Mouse (Mus musculus): Measurements from ENCODE around the gene Zc3h12c. TPM values are rescaled to one million over a fixed set of nuclear protein-coding genes. Genes with fewer than 3 reads are reported as not detected.

Zc3h12c gene
- polyA plus RNA-seq, 1 experiment from 2014 or later: 8.1 TPM

GRCm38 (mm10) chr9:52155417-52155816 is 13.0 kb downstream of the Zc3h12c start:
- H3K27me3 ChIP-seq (ENCODE audit: control insufficient read depth, insufficient read depth, low read length): no peaks in the 10 kb centered on the region
- H3K4me3 ChIP-seq (ENCODE audit: low read depth, low read length): no peak overlapping the region
- H3K36me3 ChIP-seq (ENCODE audit: control insufficient read depth, insufficient read depth, low read length): no peaks in the 10 kb centered on the region
- 85% methylated on average over 4 of the region's 4 CpGs for WGBS
- no peak overlapping the region for H3K27ac ChIP-seq (ENCODE audit: low read depth, low read length)
- H3K4me1 ChIP-seq (ENCODE audit: control insufficient read depth, insufficient read depth, low read length): peaks cover 17% of the 10 kb centered on the region
- ATAC-seq (ENCODE audit: low read depth): no peak
- no peaks in the 10 kb centered on the region for H3K9me3 ChIP-seq (ENCODE audit: control insufficient read depth, low read length)
- no peak overlapping the region for H3K4me2 ChIP-seq (ENCODE audit: low read depth, low read length)
- H3K9ac ChIP-seq (replicated peaks; ENCODE audit: low read depth, low read length): no peak overlapping the region

DNA sequence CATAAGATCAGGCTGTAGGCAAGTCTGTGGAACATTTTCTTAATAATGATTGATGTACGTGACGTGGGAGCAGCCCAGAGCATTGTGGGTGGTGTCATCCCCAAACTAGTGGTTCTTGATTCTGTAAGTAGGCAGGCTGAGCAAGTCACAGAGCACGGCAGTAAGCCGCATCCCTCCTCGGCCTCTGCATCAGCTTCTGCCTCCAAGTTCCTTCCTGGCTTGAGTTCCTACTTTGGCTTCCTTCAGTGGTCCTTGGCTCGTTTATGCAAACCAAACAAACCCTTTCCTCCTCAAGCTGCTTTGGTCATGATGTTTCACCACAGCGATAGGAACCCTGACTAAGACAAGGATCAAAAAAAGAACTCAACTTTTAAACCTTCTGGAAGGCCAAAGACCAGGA is 14.1 kb downstream of the Zc3h12c start:
- H3K4me1 ChIP-seq (ENCODE audit: control insufficient read depth, insufficient read depth, low read length): peaks cover 19% of the 10 kb centered on the region
- 53% methylated on average over 7 of the region's 7 CpGs for WGBS
- no peak overlapping the region for H3K4me2 ChIP-seq (ENCODE audit: low read depth, low read length)
- H3K36me3 ChIP-seq (ENCODE audit: control insufficient read depth, insufficient read depth, low read length): no peaks in the 10 kb centered on the region
- H3K9me3 ChIP-seq (ENCODE audit: control insufficient read depth, low read length): no peaks in the 10 kb centered on the region
- no peak for ATAC-seq (ENCODE audit: low read depth)
- H3K27me3 ChIP-seq (ENCODE audit: control insufficient read depth, insufficient read depth, low read length): no peaks in the 10 kb centered on the region
- H3K4me3 ChIP-seq (ENCODE audit: low read depth, low read length): no peak overlapping the region
- no peak overlapping the region for H3K27ac ChIP-seq (ENCODE audit: low read depth, low read length)
- H3K9ac ChIP-seq (replicated peaks; ENCODE audit: low read depth, low read length): no peak overlapping the region

DNA sequence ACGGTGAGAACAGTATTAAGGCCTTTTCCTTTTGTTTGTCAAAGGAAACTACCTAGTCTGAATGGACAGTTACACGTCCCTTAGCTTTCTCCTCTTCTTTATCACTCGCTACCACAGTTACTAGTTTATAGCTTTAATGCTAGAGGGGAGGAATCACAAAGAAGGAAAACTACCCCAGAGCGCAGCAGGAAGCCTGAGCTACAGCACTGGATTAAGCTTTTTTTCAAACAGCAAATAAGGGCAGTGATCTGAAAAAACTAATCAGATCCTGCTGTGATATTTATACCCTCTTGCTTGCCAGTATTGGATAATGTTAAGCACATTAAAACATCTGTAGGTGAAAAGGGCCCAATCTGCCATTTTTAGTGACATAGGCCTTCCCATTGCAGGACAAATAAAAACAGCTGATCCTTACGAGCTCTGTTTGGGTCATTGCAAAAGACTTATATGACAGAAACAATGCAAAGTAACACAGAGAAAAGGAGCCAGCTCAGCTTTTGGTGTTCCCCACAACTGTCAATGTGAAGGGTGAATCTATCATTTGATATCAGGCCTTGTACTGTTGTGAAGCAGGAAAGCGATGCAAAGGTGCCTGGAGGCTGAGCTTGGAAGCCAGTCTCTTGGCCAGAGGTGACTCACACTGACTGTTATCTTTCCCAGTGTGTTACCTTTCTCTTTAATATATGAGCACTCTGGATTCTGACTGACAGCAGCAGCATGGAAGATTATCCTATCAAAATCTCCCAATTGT is 16.1 kb downstream of the Zc3h12c start:
- H3K4me1 ChIP-seq (ENCODE audit: control insufficient read depth, insufficient read depth, low read length): peaks cover 30% of the 10 kb centered on the region
- H3K4me3 ChIP-seq (ENCODE audit: low read depth, low read length): no peak overlapping the region
- H3K4me2 ChIP-seq (ENCODE audit: low read depth, low read length): no peak overlapping the region; the same call in 1 of the 2 replicates
- peak overlapping the region; percentile 73 for H3K27ac ChIP-seq (ENCODE audit: low read depth, low read length)
- H3K9me3 ChIP-seq (ENCODE audit: control insufficient read depth, low read length): no peaks in the 10 kb centered on the region
- 38% methylated on average over 6 of the region's 6 CpGs for WGBS
- H3K9ac ChIP-seq (replicated peaks; ENCODE audit: low read depth, low read length): no peak overlapping the region
- H3K27me3 ChIP-seq (ENCODE audit: control insufficient read depth, insufficient read depth, low read length): no peaks in the 10 kb centered on the region
- no peak for ATAC-seq (ENCODE audit: low read depth)
- no peaks in the 10 kb centered on the region for H3K36me3 ChIP-seq (ENCODE audit: control insufficient read depth, insufficient read depth, low read length)

DNA sequence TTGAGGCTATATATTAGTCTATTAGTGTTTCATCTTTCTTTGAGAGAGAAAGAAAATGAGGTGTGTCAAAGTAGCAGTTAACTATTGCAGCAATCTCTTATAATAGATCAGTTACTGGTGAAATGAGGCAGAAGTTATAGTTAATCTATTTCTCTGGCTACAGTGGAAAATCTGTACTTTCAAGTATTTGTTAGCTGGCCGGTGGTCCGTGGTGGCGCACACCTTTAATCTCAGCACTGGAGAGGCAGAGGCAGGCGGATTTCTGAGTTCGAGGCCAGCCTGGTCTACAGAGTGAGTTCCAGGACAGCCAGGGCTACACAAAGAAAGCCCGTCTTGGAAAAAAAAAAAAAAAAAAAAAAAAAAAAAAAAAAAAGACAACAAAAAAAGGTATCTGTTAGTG is 18.6 kb downstream of the Zc3h12c start:
- Histone ChIP-seq H3K27ac (ENCODE audit: low read depth, low read length) (no peak overlapping the region), H3K36me3 (ENCODE audit: control insufficient read depth, insufficient read depth, low read length) (no peaks in the 10 kb centered on the region), H3K9me3 (ENCODE audit: control insufficient read depth, low read length) (no peaks in the 10 kb centered on the region), H3K4me2 (ENCODE audit: low read depth, low read length) (no peak overlapping the region), H3K9ac (replicated peaks; ENCODE audit: low read depth, low read length) (no peak overlapping the region), H3K4me3 (ENCODE audit: low read depth, low read length) (no peak overlapping the region), H3K4me1 (ENCODE audit: control insufficient read depth, insufficient read depth, low read length) (peaks cover 36% of the 10 kb centered on the region), H3K27me3 (ENCODE audit: control insufficient read depth, insufficient read depth, low read length) (no peaks in the 10 kb centered on the region)
- no peak for ATAC-seq (ENCODE audit: low read depth)
- WGBS: 45% methylated on average over 6 of the region's 6 CpGs

DNA sequence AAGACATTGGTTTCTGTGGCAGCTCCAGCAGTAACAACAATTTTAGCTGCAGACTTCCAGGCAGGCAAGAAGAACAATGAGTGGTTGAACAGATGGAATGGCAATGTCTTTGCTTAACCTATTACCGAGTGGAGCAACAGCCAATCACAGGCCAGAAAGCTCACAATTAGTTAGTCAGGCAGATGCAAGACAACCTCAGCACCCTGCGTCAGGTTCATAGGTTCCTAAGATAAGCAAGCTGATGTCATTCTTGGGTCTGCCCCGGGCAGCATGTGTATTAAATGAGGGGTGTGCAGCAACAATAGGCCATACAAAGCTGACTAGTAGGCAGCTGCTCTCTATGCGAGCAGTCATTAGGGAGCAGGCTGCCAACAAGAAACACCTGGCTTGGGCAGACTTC is 19.1 kb downstream of the Zc3h12c start:
- peak; percentile 71 for ATAC-seq (ENCODE audit: low read depth)
- Histone ChIP-seq H3K27ac (ENCODE audit: low read depth, low read length) (peak overlapping the region; percentile 55; the same call in 1 of the 2 replicates), H3K9ac (replicated peaks; ENCODE audit: low read depth, low read length) (no peak overlapping the region; the same call in 1 of the 2 replicates), H3K4me2 (ENCODE audit: low read depth, low read length) (peak overlapping the region; percentile 37), H3K4me3 (ENCODE audit: low read depth, low read length) (peak overlapping the region; percentile 28), H3K4me1 (ENCODE audit: control insufficient read depth, insufficient read depth, low read length) (peaks cover 35% of the 10 kb centered on the region), H3K27me3 (ENCODE audit: control insufficient read depth, insufficient read depth, low read length) (no peaks in the 10 kb centered on the region), H3K36me3 (ENCODE audit: control insufficient read depth, insufficient read depth, low read length) (no peaks in the 10 kb centered on the region), H3K9me3 (ENCODE audit: control insufficient read depth, low read length) (no peaks in the 10 kb centered on the region)
- WGBS: 5% methylated on average over 4 of the region's 4 CpGs

DNA sequence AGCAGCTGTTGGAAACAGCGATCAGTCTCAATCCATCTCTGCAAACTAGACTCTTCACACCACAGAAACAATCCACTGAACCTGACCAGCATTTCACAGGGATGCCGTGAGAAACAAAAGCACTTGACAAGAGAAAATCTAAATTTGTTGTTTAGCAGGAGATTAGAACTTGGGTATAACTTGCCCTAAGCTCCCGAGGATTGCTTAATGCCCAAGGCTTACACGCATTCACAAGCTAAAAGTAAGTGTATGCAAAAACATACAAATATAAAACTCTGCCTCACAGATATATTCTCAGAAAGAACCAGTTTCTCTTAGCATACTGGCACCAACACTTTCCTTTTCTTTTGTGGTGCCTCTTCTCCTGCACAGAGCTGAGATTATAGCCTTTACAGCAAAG is 19.5 kb downstream of the Zc3h12c start:
- peaks cover 31% of the 10 kb centered on the region for H3K4me1 ChIP-seq (ENCODE audit: control insufficient read depth, insufficient read depth, low read length)
- 39% methylated on average over 4 of the region's 4 CpGs for WGBS
- ATAC-seq (ENCODE audit: low read depth): no peak

DNA sequence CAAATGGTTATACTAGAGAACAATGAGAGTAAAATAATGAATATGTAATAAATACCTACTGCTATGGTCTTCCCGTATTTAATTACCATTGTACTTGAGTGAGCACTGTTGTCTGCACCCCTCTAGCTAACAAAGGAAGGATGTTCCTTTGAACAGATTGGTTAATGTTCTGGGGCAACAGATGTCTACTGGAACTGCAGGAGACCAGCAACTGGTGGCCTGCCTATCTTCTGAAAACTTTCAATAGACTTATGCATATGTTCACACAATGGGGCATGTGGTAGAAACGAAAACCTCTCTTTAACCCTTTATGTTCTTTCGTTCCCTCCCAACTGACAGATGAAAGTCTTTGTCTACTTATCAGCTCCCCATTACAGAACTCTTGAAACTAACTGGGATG is 20.1 kb downstream of the Zc3h12c start:
- no peaks in the 10 kb centered on the region for H3K27me3 ChIP-seq (ENCODE audit: control insufficient read depth, insufficient read depth, low read length)
- 16% methylated on average over 3 of the region's 3 CpGs for WGBS
- no peak for ATAC-seq (ENCODE audit: low read depth)
- H3K4me3 ChIP-seq (ENCODE audit: low read depth, low read length): peak overlapping the region; percentile 28
- no peak overlapping the region; the same call in 1 of the 2 replicates for H3K27ac ChIP-seq (ENCODE audit: low read depth, low read length)
- H3K9ac ChIP-seq (replicated peaks; ENCODE audit: low read depth, low read length): peak overlapping the region; percentile 25; the same call in 1 of the 2 replicates
- no peaks in the 10 kb centered on the region for H3K9me3 ChIP-seq (ENCODE audit: control insufficient read depth, low read length)
- no peaks in the 10 kb centered on the region for H3K36me3 ChIP-seq (ENCODE audit: control insufficient read depth, insufficient read depth, low read length)
- H3K4me1 ChIP-seq (ENCODE audit: control insufficient read depth, insufficient read depth, low read length): peaks cover 31% of the 10 kb centered on the region
- peak overlapping the region; percentile 37 for H3K4me2 ChIP-seq (ENCODE audit: low read depth, low read length)

More for the DNA sequence above, 19.5 kb downstream of the Zc3h12c start:
- Histone ChIP-seq H3K4me3 (ENCODE audit: low read depth, low read length) (peak overlapping the region; percentile 28), H3K4me2 (ENCODE audit: low read depth, low read length) (peak overlapping the region; percentile 37), H3K27ac (ENCODE audit: low read depth, low read length) (peak overlapping the region; percentile 71; the same call in 1 of the 2 replicates), H3K27me3 (ENCODE audit: control insufficient read depth, insufficient read depth, low read length) (no peaks in the 10 kb centered on the region), H3K9me3 (ENCODE audit: control insufficient read depth, low read length) (no peaks in the 10 kb centered on the region), H3K36me3 (ENCODE audit: control insufficient read depth, insufficient read depth, low read length) (no peaks in the 10 kb centered on the region), H3K9ac (replicated peaks; ENCODE audit: low read depth, low read length) (peak overlapping the region; percentile 25; the same call in 1 of the 2 replicates)

DNA sequence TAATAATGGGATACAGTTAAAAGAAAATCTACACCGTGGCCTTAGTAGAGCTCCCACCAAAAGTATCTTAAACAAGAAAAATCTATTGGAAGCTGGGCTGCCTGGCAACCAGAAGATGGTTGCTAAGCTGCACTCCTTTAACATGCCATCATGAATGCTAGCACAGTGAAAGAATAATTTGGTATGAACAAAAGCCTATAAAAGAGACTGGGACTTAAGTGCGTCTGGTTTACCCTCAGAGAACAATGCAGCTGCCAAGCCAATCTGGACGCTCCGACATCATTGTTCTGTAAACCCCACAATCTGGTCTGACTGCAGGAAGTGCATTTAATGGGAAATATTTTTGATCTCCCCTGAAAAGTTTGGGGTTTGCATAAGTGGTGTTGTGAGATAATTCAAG is 22.1 kb downstream of the Zc3h12c start:
- Histone ChIP-seq H3K4me1 (ENCODE audit: control insufficient read depth, insufficient read depth, low read length) (peaks cover 20% of the 10 kb centered on the region), H3K27ac (ENCODE audit: low read depth, low read length) (peak overlapping the region; percentile 12; the same call in 1 of the 2 replicates), H3K4me2 (ENCODE audit: low read depth, low read length) (peak overlapping the region; percentile 30), H3K36me3 (ENCODE audit: control insufficient read depth, insufficient read depth, low read length) (no peaks in the 10 kb centered on the region), H3K4me3 (ENCODE audit: low read depth, low read length) (peak overlapping the region; percentile 7; the same call in 1 of the 2 replicates), H3K9ac (replicated peaks; ENCODE audit: low read depth, low read length) (no peak overlapping the region), H3K9me3 (ENCODE audit: control insufficient read depth, low read length) (no peaks in the 10 kb centered on the region), H3K27me3 (ENCODE audit: control insufficient read depth, insufficient read depth, low read length) (no peaks in the 10 kb centered on the region)
- peak; percentile 51; the same call in 1 of the 2 replicates for ATAC-seq (ENCODE audit: low read depth)
- WGBS: 9% methylated on average over 4 of the region's 4 CpGs

GRCm38 (mm10) chr9:52132771-52133170 is 35.6 kb downstream of the Zc3h12c start:
- Histone ChIP-seq H3K9ac (replicated peaks; ENCODE audit: low read depth, low read length) (no peak overlapping the region), H3K27ac (ENCODE audit: low read depth, low read length) (no peak overlapping the region), H3K9me3 (ENCODE audit: control insufficient read depth, low read length) (no peaks in the 10 kb centered on the region), H3K4me2 (ENCODE audit: low read depth, low read length) (no peak overlapping the region), H3K27me3 (ENCODE audit: control insufficient read depth, insufficient read depth, low read length) (no peaks in the 10 kb centered on the region), H3K4me3 (ENCODE audit: low read depth, low read length) (no peak overlapping the region), H3K4me1 (ENCODE audit: control insufficient read depth, insufficient read depth, low read length) (no peaks in the 10 kb centered on the region), H3K36me3 (ENCODE audit: control insufficient read depth, insufficient read depth, low read length) (no peaks in the 10 kb centered on the region)
- no peak for ATAC-seq (ENCODE audit: low read depth)
- 90% methylated on average over 2 of the region's 2 CpGs for WGBS
